Mouse (Mus musculus) midbrain, embryonic 16.5 days (tissue): ENCODE data around the gene Lrrc32. TPM values are rescaled to one million over a fixed set of nuclear protein-coding genes. Genes with fewer than 3 reads are reported as not detected.

Source experiments
- ATAC-seq: fragments of 200-750 bp; cut with Nextera tagmentation; 2 replicates; pipeline ENCODE4 v1.8.0; 2017; ENCODE audit warnings: moderate TSS enrichment
- H3K27ac ChIP-seq: fragments of 300-500 bp; sonication (generic); 2 replicates; pipeline ENCODE4 v1.5.1; 2014; ENCODE audit warnings: mild to moderate bottlenecking, low read length, mixed read lengths
- H3K27me3 ChIP-seq: fragments of 300-500 bp; sonication (generic); 2 replicates; pipeline ENCODE4 v1.6.1; 2014; ENCODE audit warnings: low read depth, low read length, mixed read lengths; ENCODE audit not compliant: control insufficient read depth, insufficient read depth
- H3K36me3 ChIP-seq: fragments of 300-500 bp; sonication (generic); 2 replicates; pipeline ENCODE4 v1.6.1; 2014; ENCODE audit warnings: mild to moderate bottlenecking, low read length, moderate library complexity, mixed read lengths; ENCODE audit not compliant: control insufficient read depth, insufficient read depth
- H3K4me1 ChIP-seq: fragments of 300-500 bp; sonication (generic); 2 replicates; pipeline ENCODE4 v1.6.1; 2014; ENCODE audit warnings: mild to moderate bottlenecking, low read length, mixed read lengths; ENCODE audit not compliant: control insufficient read depth, insufficient read depth
- H3K4me2 ChIP-seq: fragments of 300-500 bp; sonication (generic); 2 replicates; pipeline ENCODE4 v1.6.1; 2014; ENCODE audit warnings: mild to moderate bottlenecking, low read length, mixed read lengths
- H3K4me3 ChIP-seq: fragments of 300-500 bp; sonication (generic); 2 replicates; pipeline ENCODE4 v1.5.1; 2014; ENCODE audit warnings: low read depth, mild to moderate bottlenecking, low read length, moderate library complexity, mixed read lengths
- H3K9ac ChIP-seq: fragments of 300-500 bp; sonication (generic); 2 replicates; pipeline ENCODE4 v1.6.1; 2014; ENCODE audit warnings: low read depth, low read length, mixed read lengths
- H3K9me3 ChIP-seq: fragments of 300-500 bp; sonication (generic); replicated peaks from 2 replicates; pipeline ENCODE4 v1.6.1; 2014; ENCODE audit warnings: mild to moderate bottlenecking, low read length, mixed read lengths; ENCODE audit not compliant: control insufficient read depth, poor library complexity, severe bottlenecking
- WGBS: fragments of 180-500 bp; shearing (Covaris S2); extraction: QIAGEN DNeasy Blood & Tissue Kit; methylation state at CpG from one replicate; pipeline ENCODE4 v1.1.7; 2014; 5-methylcytosine and 5-hydroxymethylcytosine counted together
- polyA plus RNA-seq: library from polyadenylated mRNA; unstranded; fragments of >200 nt; fragmentation: Nextera tagmentation; extraction: Ambion mirVana; gene quantifications from 2 replicates; pipeline ENCODE4 v1.2.1, GENCODE M21; 2015

Lrrc32 gene
- polyA plus RNA-seq, 1 experiment from 2014 or later, result 4.6 TPM

- Histone ChIP-seq H3K27ac (no peak overlapping the region), H3K4me2 (no peak overlapping the region), H3K36me3 (no peaks in the 10 kb centered on the region), H3K4me3 (no peak overlapping the region), H3K9me3 (no peaks in the 10 kb centered on the region), H3K27me3 (no peaks in the 10 kb centered on the region), H3K4me1 (no peaks in the 10 kb centered on the region), H3K9ac (no peak overlapping the region)
- ATAC-seq, result no peak
- 74% methylated on average over 3 of the region's 3 CpGs for WGBS
Measured at GRCm38 (mm10) chr7:98544556-98544955, 55.5 kb downstream of the Lrrc32 start.

DNA sequence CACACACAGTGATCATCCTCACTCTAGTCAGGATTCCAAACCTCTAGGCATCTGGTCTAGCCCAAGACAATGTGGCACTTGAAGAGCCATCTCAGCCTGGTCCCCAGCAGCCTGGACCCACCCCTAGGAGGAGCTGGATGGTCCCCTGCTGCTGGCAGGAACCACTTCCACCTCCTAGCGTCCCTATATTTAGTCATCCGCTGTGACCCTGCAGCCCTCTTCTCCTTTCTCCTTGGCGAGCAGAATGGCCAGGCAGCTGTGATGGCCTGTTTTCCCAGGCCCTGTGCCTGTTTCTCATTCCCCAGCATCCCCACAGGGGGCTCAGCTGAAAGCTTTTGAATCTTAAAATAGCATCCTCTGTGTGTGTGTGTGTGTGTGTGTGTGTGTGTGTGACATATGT lies 59.8 kb downstream of the Lrrc32 start:
- no peak for ATAC-seq
- Histone ChIP-seq H3K27ac (no peak overlapping the region), H3K9ac (no peak overlapping the region), H3K4me1 (no peaks in the 10 kb centered on the region), H3K36me3 (no peaks in the 10 kb centered on the region), H3K9me3 (no peaks in the 10 kb centered on the region), H3K27me3 (no peaks in the 10 kb centered on the region), H3K4me2 (no peak overlapping the region), H3K4me3 (no peak overlapping the region)
- 36% methylated on average over 3 of the region's 3 CpGs for WGBS

- 50% methylated on average over 2 of the region's 2 CpGs for WGBS
- H3K36me3 ChIP-seq, result no peaks in the 10 kb centered on the region
- no peak overlapping the region for H3K27ac ChIP-seq
- no peak for ATAC-seq
- no peak overlapping the region for H3K4me2 ChIP-seq
- no peak overlapping the region for H3K4me3 ChIP-seq
- no peaks in the 10 kb centered on the region for H3K27me3 ChIP-seq
- no peaks in the 10 kb centered on the region for H3K4me1 ChIP-seq
- no peak overlapping the region for H3K9ac ChIP-seq
- H3K9me3 ChIP-seq, result no peaks in the 10 kb centered on the region
Measured at GRCm38 (mm10) chr7:98550596-98550995, 61.5 kb downstream of the Lrrc32 start.

GRCm38 (mm10) chr7:98551041-98551440 lies 62.0 kb downstream of the Lrrc32 start:
- no peaks in the 10 kb centered on the region for H3K27me3 ChIP-seq
- no peak overlapping the region for H3K9ac ChIP-seq
- H3K4me1 ChIP-seq, result no peaks in the 10 kb centered on the region
- no peak overlapping the region for H3K4me3 ChIP-seq
- no peak for ATAC-seq
- 82% methylated on average over 3 of the region's 3 CpGs for WGBS
- H3K36me3 ChIP-seq, result no peaks in the 10 kb centered on the region
- H3K27ac ChIP-seq, result no peak overlapping the region
- no peak overlapping the region for H3K4me2 ChIP-seq
- no peaks in the 10 kb centered on the region for H3K9me3 ChIP-seq

Other genes with a start within 250 kb of the Lrrc32 start
- gene Acer3, start 168.1 kb upstream of the Lrrc32 start, polyA plus RNA-seq, result 20.6 and 22.5 TPM in 2 replicates
- 7.0 and 8.0 TPM in 2 replicates for gene Tsku, start 128.0 kb upstream of the Lrrc32 start, polyA plus RNA-seq
- gene Gucy2d, start 48.9 kb upstream of the Lrrc32 start, polyA plus RNA-seq, result 0.05 TPM in 1 of 2 replicates, not detected in the other
- 38.8 and 40.0 TPM in 2 replicates for gene Emsy, start 167.5 kb downstream of the Lrrc32 start, polyA plus RNA-seq
- 43.5 and 47.5 TPM in 2 replicates for gene Thap12, start 213.8 kb downstream of the Lrrc32 start, polyA plus RNA-seq